Mouse (Mus musculus) fat pad, adult 2 months (tissue): ENCODE measurements around the gene Olfr1086.
"Not testable (repeated sequence)": the region's sequence is repeated elsewhere in the genome, so short reads cannot be mapped to it uniquely, and the experiment has no call there.

Experiments
- DNase-seq: peaks from one replicate; pipeline ENCODE4 v3.0.0-alpha.2; 2011; ENCODE audit warnings: low read depth, low spot score; ENCODE audit errors: extremely low read depth

Gene Olfr1086

DNA sequence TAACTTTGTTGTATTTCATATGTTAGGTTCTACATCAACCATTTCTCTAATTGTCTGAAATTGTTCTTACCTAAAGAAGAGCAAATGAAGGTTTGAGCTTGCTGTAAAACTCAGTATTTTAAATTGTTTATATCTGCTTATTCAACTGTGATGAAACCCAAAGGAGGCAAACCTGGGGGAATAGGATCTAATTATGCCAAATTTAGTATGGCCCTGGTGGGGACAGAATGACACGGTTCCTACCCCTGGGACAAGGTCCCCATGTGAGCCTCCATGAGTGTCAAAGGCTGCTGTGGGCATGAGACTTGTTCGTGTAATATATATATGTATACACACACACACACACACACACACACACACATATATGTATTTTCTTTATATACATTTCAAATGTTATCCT lies at the start of gene Olfr1086:
TSS of gene Olfr1086 (minus strand) at position 101 of the 400 bp plus-strand sequence.
- DNase-seq = no peak

DNA sequence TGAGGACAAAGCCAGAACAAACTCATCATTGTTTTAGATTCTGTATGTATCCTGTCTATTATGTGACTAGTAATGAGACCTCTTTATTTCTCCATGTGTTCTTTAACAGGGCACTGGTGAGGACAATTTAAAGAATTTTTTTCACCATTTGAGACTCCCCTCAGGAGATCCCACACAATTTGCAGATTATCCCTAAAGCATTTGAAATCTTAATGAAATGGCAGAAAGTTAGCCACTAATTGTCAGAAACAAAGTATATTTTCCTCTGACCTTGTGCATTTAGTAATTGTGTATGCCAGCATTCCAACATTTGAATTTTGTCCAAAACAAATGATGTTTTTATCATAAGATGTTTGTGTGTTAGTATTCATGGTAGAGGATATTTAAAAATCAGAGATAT lies 18.4 kb upstream of the Olfr1086 start, which contains the start of gene Olfr1087:
TSS of gene Olfr1087 (minus strand) at position 101 of the 400 bp plus-strand sequence.
- DNase-seq = no peak

DNA sequence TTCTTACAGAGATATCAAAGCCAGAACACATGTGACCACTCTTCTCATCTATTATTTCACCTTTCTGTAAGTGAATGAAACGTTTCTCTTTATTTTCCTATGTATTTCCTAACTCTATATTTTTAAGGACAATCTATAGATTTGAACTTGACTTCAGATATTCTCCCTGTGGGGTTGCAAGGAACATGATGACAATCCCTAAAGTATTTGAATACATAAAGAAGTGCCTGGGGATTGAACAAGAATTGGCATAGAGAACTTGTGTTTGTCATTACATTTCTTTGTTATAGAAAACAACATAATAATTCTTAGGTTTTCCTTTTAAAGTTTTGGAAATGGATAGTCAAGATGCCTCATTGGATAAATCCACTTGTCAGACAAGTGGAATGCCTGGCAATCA lies 18.0 kb downstream of the Olfr1086 start, which contains the start of gene Olfr1085:
TSS of gene Olfr1085 (minus strand) at position 101 of the 400 bp plus-strand sequence.
- no peak for DNase-seq

DNA sequence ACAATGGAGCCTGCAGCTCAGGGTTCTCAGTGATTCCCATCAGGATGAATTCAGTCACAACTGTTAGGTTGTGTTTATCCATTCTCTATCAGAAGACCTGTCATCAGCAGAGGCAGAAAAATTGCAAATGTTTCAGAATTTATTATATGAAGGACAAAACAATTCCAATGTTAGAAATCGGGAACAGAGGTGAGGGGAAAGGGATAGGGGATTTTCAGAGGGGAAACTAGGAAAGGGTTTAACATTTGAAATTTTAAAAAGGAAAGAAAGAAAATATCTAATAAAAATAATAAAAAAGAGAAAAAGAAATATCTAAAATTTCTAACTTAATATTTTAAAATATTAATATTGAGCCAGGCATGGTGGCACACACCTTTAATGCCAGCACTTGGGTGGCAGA lies 40.3 kb downstream of the Olfr1086 start, which contains the start of gene Olfr1084:
TSS of gene Olfr1084 (minus strand) at position 101 of the 400 bp plus-strand sequence.
- not testable (repeated sequence) for DNase-seq
